Mouse (Mus musculus) neural tube, embryonic 11.5 days (tissue): ENCODE data around the gene Fam189b. TPM values are rescaled to one million over a fixed set of nuclear protein-coding genes. Genes with fewer than 3 reads are reported as not detected.

Experiments
- ATAC-seq: fragments of 200-750 bp; cut with Nextera tagmentation; 2 replicates; pipeline ENCODE4 v1.8.0; 2017; ENCODE audit warnings: moderate number of reproducible peaks, mild to moderate bottlenecking, moderate TSS enrichment, moderate library complexity; ENCODE audit not compliant: insufficient read depth, low FRiP score, low TSS enrichment
- DNase-seq: peaks from one replicate; pipeline ENCODE4 v3.0.0-alpha.2; 2015; ENCODE audit warnings: low spot score
- H3K27ac ChIP-seq: fragments of 300-500 bp; sonication (generic); 2 replicates; pipeline ENCODE4 v1.5.1; 2014; ENCODE audit warnings: low read depth, mild to moderate bottlenecking, low read length
- H3K27me3 ChIP-seq: fragments of 300-500 bp; sonication (generic); 2 replicates; pipeline ENCODE4 v1.6.1; 2014; ENCODE audit warnings: mild to moderate bottlenecking, low read length, mixed read lengths; ENCODE audit not compliant: control insufficient read depth, insufficient read depth
- H3K36me3 ChIP-seq: fragments of 300-500 bp; sonication (generic); 2 replicates; pipeline ENCODE4 v1.6.1; 2014; ENCODE audit warnings: mild to moderate bottlenecking, low read length, moderate library complexity, mixed read lengths; ENCODE audit not compliant: control insufficient read depth, insufficient read depth
- H3K4me1 ChIP-seq: fragments of 300-500 bp; sonication (generic); 2 replicates; pipeline ENCODE4 v1.6.1; 2014; ENCODE audit warnings: low read length, mixed read lengths; ENCODE audit not compliant: control insufficient read depth, insufficient read depth
- H3K4me2 ChIP-seq: fragments of 300-500 bp; sonication (generic); 2 replicates; pipeline ENCODE4 v1.6.1; 2014; ENCODE audit warnings: low read depth, mild to moderate bottlenecking, moderate library complexity
- H3K4me3 ChIP-seq: fragments of 300-500 bp; sonication (generic); 2 replicates; pipeline ENCODE4 v1.5.1; 2014; ENCODE audit warnings: low read depth, low read length
- H3K9ac ChIP-seq: fragments of 300-500 bp; sonication (generic); 2 replicates; pipeline ENCODE4 v1.6.1; 2014; ENCODE audit warnings: mild to moderate bottlenecking, low read length
- H3K9me3 ChIP-seq: fragments of 300-500 bp; sonication (generic); 2 replicates; pipeline ENCODE4 v1.6.1; 2016; ENCODE audit warnings: low read length; ENCODE audit not compliant: control insufficient read depth
- WGBS: fragments of 180-500 bp; shearing (Covaris S2); extraction: QIAGEN DNeasy Blood & Tissue Kit; methylation state at CpG from one replicate; pipeline ENCODE4 v1.1.7; 2014; 5-methylcytosine and 5-hydroxymethylcytosine counted together
- polyA plus RNA-seq: library from polyadenylated mRNA; unstranded; fragments of >200 nt; fragmentation: Nextera tagmentation; extraction: Ambion mirVana; gene quantifications from 2 replicates; pipeline ENCODE4 v1.2.1, GENCODE M21; 2014

Fam189b gene
- polyA plus RNA-seq, 1 experiment from 2014 or later, result 36.9 TPM

- H3K4me1 ChIP-seq, result peaks cover 13% of the 10 kb centered on the region; the same call in 1 of the 2 replicates
- H3K9me3 ChIP-seq, result no peaks in the 10 kb centered on the region
- peaks cover 2% of the 10 kb centered on the region; the same call in 1 of the 2 replicates for H3K36me3 ChIP-seq
- no peaks in the 10 kb centered on the region for H3K27me3 ChIP-seq
- ATAC-seq, result no peak
- no peak overlapping the region for H3K9ac ChIP-seq
- 74% methylated on average over 12 of the region's 12 CpGs for WGBS
- H3K27ac ChIP-seq, result no peak overlapping the region
- DNase-seq, result no peak
- no peak overlapping the region for H3K4me3 ChIP-seq
- no peak overlapping the region for H3K4me2 ChIP-seq
Measured at GRCm38 (mm10) chr3:89188478-89188875, 5.5 kb downstream of the Fam189b start.

GRCm38 (mm10) chr3:89190436-89190835 lies 7.5 kb downstream of the Fam189b start:
- Histone ChIP-seq H3K36me3 (peaks cover 2% of the 10 kb centered on the region; the same call in 1 of the 2 replicates), H3K9ac (no peak overlapping the region), H3K4me1 (no peaks in the 10 kb centered on the region), H3K9me3 (no peaks in the 10 kb centered on the region), H3K27ac (no peak overlapping the region), H3K27me3 (no peaks in the 10 kb centered on the region), H3K4me2 (no peak overlapping the region), H3K4me3 (no peak overlapping the region)
- ATAC-seq, result no peak
- no peak for DNase-seq
- 80% methylated on average over 8 of the region's 8 CpGs for WGBS

- Histone ChIP-seq H3K4me3 (no peak overlapping the region), H3K9ac (no peak overlapping the region), H3K36me3 (no peaks in the 10 kb centered on the region), H3K9me3 (no peaks in the 10 kb centered on the region), H3K4me2 (no peak overlapping the region), H3K27ac (no peak overlapping the region), H3K27me3 (no peaks in the 10 kb centered on the region), H3K4me1 (peaks cover 5% of the 10 kb centered on the region; the same call in 1 of the 2 replicates)
- no peak for ATAC-seq
- no peak for DNase-seq
- 75% methylated on average over 1 of the region's 1 CpGs for WGBS
Measured at GRCm38 (mm10) chr3:89193351-89193750, 10.4 kb downstream of the Fam189b start.

- Histone ChIP-seq H3K4me1 (peaks cover 5% of the 10 kb centered on the region; the same call in 1 of the 2 replicates), H3K27ac (no peak overlapping the region), H3K9ac (no peak overlapping the region), H3K4me3 (no peak overlapping the region), H3K36me3 (no peaks in the 10 kb centered on the region), H3K27me3 (no peaks in the 10 kb centered on the region), H3K9me3 (no peaks in the 10 kb centered on the region), H3K4me2 (no peak overlapping the region)
- DNase-seq (no peak), ATAC-seq (no peak)
- WGBS, result 87% methylated on average over 2 of the region's 2 CpGs
Measured at GRCm38 (mm10) chr3:89193853-89194252, 10.9 kb downstream of the Fam189b start.

GRCm38 (mm10) chr3:89195979-89196877 lies 13.3 kb downstream of the Fam189b start:
- peak overlapping the region; percentile 53 for H3K9ac ChIP-seq
- 9% methylated on average over 33 of the region's 33 CpGs for WGBS
- no peaks in the 10 kb centered on the region for H3K36me3 ChIP-seq
- peak; percentile 95 for DNase-seq
- H3K4me3 ChIP-seq, result peak overlapping the region; percentile 32
- H3K4me2 ChIP-seq, result peak overlapping the region; percentile 54
- H3K27me3 ChIP-seq, result no peaks in the 10 kb centered on the region
- H3K4me1 ChIP-seq, result peaks cover 5% of the 10 kb centered on the region; the same call in 1 of the 2 replicates
- H3K27ac ChIP-seq, result peak overlapping the region; percentile 69
- no peaks in the 10 kb centered on the region for H3K9me3 ChIP-seq
- peak; percentile 93 for ATAC-seq

GRCm38 (mm10) chr3:89199839-89200238 lies 16.9 kb downstream of the Fam189b start:
- ATAC-seq (no peak), DNase-seq (no peak)
- Histone ChIP-seq H3K27me3 (no peaks in the 10 kb centered on the region), H3K4me3 (no peak overlapping the region), H3K4me2 (no peak overlapping the region), H3K9me3 (no peaks in the 10 kb centered on the region), H3K4me1 (peaks cover 10% of the 10 kb centered on the region), H3K9ac (no peak overlapping the region), H3K27ac (no peak overlapping the region), H3K36me3 (no peaks in the 10 kb centered on the region)
- WGBS, result 80% methylated on average over 3 of the region's 3 CpGs

GRCm38 (mm10) chr3:89202253-89203141 lies 19.6 kb downstream of the Fam189b start, which contains the start of gene Gba:
Gene Gba (plus strand): TSS chr3:89202928.
- peak within 1 kb of the TSS; percentile 52 for H3K9ac ChIP-seq
- H3K4me1 ChIP-seq, result peaks cover 5% of the 10 kb centered on the region
- no peaks in the 10 kb centered on the region for H3K27me3 ChIP-seq
- H3K9me3 ChIP-seq, result no peaks in the 10 kb centered on the region
- peaks cover 3% of the 10 kb centered on the region; the same call in 1 of the 2 replicates for H3K36me3 ChIP-seq
- no peak within 1 kb of the TSS for H3K27ac ChIP-seq
- DNase-seq (peak; percentile 87), ATAC-seq (peak; percentile 82; the same call in 1 of the 2 replicates)
- peak within 1 kb of the TSS; percentile 46 for H3K4me3 ChIP-seq
- H3K4me2 ChIP-seq, result peak within 1 kb of the TSS; percentile 71
- WGBS, result 27% methylated on average over 13 of the region's 13 CpGs

GRCm38 (mm10) chr3:89203142-89203514 lies 20.2 kb downstream of the Fam189b start:
- H3K4me1 ChIP-seq, result peaks cover 5% of the 10 kb centered on the region
- ATAC-seq, result no peak; the same call in 1 of the 2 replicates
- no peaks in the 10 kb centered on the region for H3K9me3 ChIP-seq
- peaks cover 8% of the 10 kb centered on the region; the same call in 1 of the 2 replicates for H3K36me3 ChIP-seq
- no peaks in the 10 kb centered on the region for H3K27me3 ChIP-seq
- H3K4me3 ChIP-seq, result peak overlapping the region; percentile 46
- WGBS, result 44% methylated on average over 5 of the region's 5 CpGs
- no peak overlapping the region for H3K27ac ChIP-seq
- no peak for DNase-seq
- H3K4me2 ChIP-seq, result peak overlapping the region; percentile 71
- H3K9ac ChIP-seq, result peak overlapping the region; percentile 52
